Mouse (Mus musculus) lung, adult 2 months (tissue): Measurements from ENCODE around the gene Rab9b.

Experiments used
- CTCF ChIP-seq: fragments of 200-500 bp; IDR thresholded peaks from 2 replicates; pipeline ENCODE4 v1.5.1; 2011; ENCODE audit warnings: mild to moderate bottlenecking, low read length, control low read depth; ENCODE audit not compliant: insufficient read depth
- POLR2A ChIP-seq: fragments of 200-500 bp; IDR thresholded peaks from 2 replicates; pipeline ENCODE4 v1.6.1; 2011; ENCODE audit warnings: low read depth, mild to moderate bottlenecking, control low read depth, low read length, borderline replicate concordance; ENCODE audit errors: extremely low read depth

- TF ChIP-seq CTCF (no peak), POLR2A (no peak)
Observed at GRCm38 (mm10) chrX:136828610-136829009, 39.9 kb downstream of the Rab9b start.
